Mouse (Mus musculus) layer of hippocampus, adult 2 months (tissue): Measurements from ENCODE around the gene Clec9a. TPM values are rescaled to one million over a fixed set of nuclear protein-coding genes. Genes with fewer than 3 reads are reported as not detected.

Source experiments
- DNase-seq, 2 experiments: peaks; one replicate each; pipeline ENCODE4 v3.0.0; 2022; ENCODE audit warnings: low spot score in 2 of 2
- H3K27ac ChIP-seq: fragments of 200-600 bp; 2 replicates; pipeline ENCODE4 v1.8.1; 2022
- H3K4me3 ChIP-seq: fragments of 200-600 bp; 2 replicates; pipeline ENCODE4 v1.8.1; 2022; ENCODE audit warnings: mild to moderate bottlenecking
- CTCF ChIP-seq: fragments of 200-600 bp; conservative IDR thresholded peaks from 2 replicates; pipeline ENCODE4 v1.8.1; 2022; ENCODE audit warnings: antibody characterized with exemption, mild to moderate bottlenecking, moderate library complexity
- total RNA-seq, 2 experiments: library from RNA; stranded (reverse); gene quantifications; 2 replicates each; pipeline ENCODE4 v1.2.3; 2021

Clec9a gene
- total RNA-seq, 2 experiments from 2014 or later = not detected

GRCm38 (mm10) chr6:129399945-129400344 is 8.7 kb upstream of the Clec9a start:
- TF ChIP-seq CTCF = no peak
- Histone ChIP-seq H3K27ac (no peak overlapping the region), H3K4me3 (no peak overlapping the region)
- DNase-seq = no peak

- TF ChIP-seq CTCF = no peak
- no peak overlapping the region for H3K4me3 ChIP-seq
- DNase-seq = no peak
- no peak overlapping the region for H3K27ac ChIP-seq
Observed at GRCm38 (mm10) chr6:129402404-129402803, 6.3 kb upstream of the Clec9a start.

- no peak overlapping the region for H3K4me3 ChIP-seq
- DNase-seq = no peak
- H3K27ac ChIP-seq = no peak overlapping the region
- TF ChIP-seq CTCF = no peak
Observed at GRCm38 (mm10) chr6:129403391-129403790, 5.3 kb upstream of the Clec9a start.

GRCm38 (mm10) chr6:129405999-129406398 is 2.7 kb upstream of the Clec9a start:
- Histone ChIP-seq H3K4me3 (no peak overlapping the region), H3K27ac (no peak overlapping the region)
- no peak for TF ChIP-seq CTCF
- no peak for DNase-seq

GRCm38 (mm10) chr6:129407324-129407723 is 1.3 kb upstream of the Clec9a start:
- no peak for TF ChIP-seq CTCF
- DNase-seq = no peak
- H3K4me3 ChIP-seq = no peak overlapping the region
- no peak overlapping the region for H3K27ac ChIP-seq

- no peak overlapping the region for H3K4me3 ChIP-seq
- no peak for TF ChIP-seq CTCF
- no peak for DNase-seq
- no peak overlapping the region for H3K27ac ChIP-seq
Observed at GRCm38 (mm10) chr6:129414177-129414576, 5.5 kb downstream of the Clec9a start.

GRCm38 (mm10) chr6:129422311-129422710 is 13.6 kb downstream of the Clec9a start:
- no peak for DNase-seq
- H3K27ac ChIP-seq = no peak overlapping the region
- no peak overlapping the region for H3K4me3 ChIP-seq
- no peak for TF ChIP-seq CTCF

GRCm38 (mm10) chr6:129423040-129423733 is 14.5 kb downstream of the Clec9a start:
- DNase-seq = no peak
- H3K27ac ChIP-seq = no peak overlapping the region
- no peak for TF ChIP-seq CTCF
- no peak overlapping the region for H3K4me3 ChIP-seq

- Histone ChIP-seq H3K4me3 (no peak overlapping the region), H3K27ac (no peak overlapping the region)
- peak; percentile 94 for TF ChIP-seq CTCF
- DNase-seq = peak; percentile 32 to 72
Observed at GRCm38 (mm10) chr6:129423734-129424072, 15.0 kb downstream of the Clec9a start.

- H3K27ac ChIP-seq = peak overlapping the region; percentile 51; the same call in 1 of the 2 replicates
- H3K4me3 ChIP-seq = no peak overlapping the region
- peak; percentile 30 for TF ChIP-seq CTCF
- DNase-seq = no peak
Observed at GRCm38 (mm10) chr6:129425217-129425616, 16.6 kb downstream of the Clec9a start.

- TF ChIP-seq CTCF = no peak
- DNase-seq = no peak
- H3K4me3 ChIP-seq = no peak overlapping the region
- H3K27ac ChIP-seq = peak overlapping the region; percentile 51; the same call in 1 of the 2 replicates
Observed at GRCm38 (mm10) chr6:129425812-129426211, 17.1 kb downstream of the Clec9a start.

- H3K4me3 ChIP-seq = no peak overlapping the region
- no peak overlapping the region for H3K27ac ChIP-seq
- no peak for DNase-seq
- TF ChIP-seq CTCF = no peak
Observed at GRCm38 (mm10) chr6:129427281-129427680, 18.6 kb downstream of the Clec9a start.

GRCm38 (mm10) chr6:129434239-129434638 is 25.6 kb downstream of the Clec9a start:
- Histone ChIP-seq H3K27ac (no peak overlapping the region), H3K4me3 (no peak overlapping the region)
- TF ChIP-seq CTCF = no peak
- no peak for DNase-seq

- DNase-seq = no peak
- Histone ChIP-seq H3K4me3 (no peak overlapping the region), H3K27ac (no peak overlapping the region)
- no peak for TF ChIP-seq CTCF
Observed at GRCm38 (mm10) chr6:129436025-129436424, 27.4 kb downstream of the Clec9a start.

GRCm38 (mm10) chr6:129438033-129438432 is 29.4 kb downstream of the Clec9a start:
- no peak for DNase-seq
- no peak for TF ChIP-seq CTCF
- Histone ChIP-seq H3K4me3 (no peak overlapping the region), H3K27ac (no peak overlapping the region)
